Mouse (Mus musculus) kidney, embryonic 15.5 days (tissue): ENCODE measurements around the gene Pycr1. TPM values are rescaled to one million over a fixed set of nuclear protein-coding genes. Genes with fewer than 3 reads are reported as not detected.

ENCODE experiments used
- ATAC-seq: fragments of 200-750 bp; cut with Nextera tagmentation; replicated peaks from 2 replicates; pipeline ENCODE4 v1.8.0; 2017; ENCODE audit warnings: moderate TSS enrichment; ENCODE audit not compliant: low FRiP score
- H3K27ac ChIP-seq: fragments of 300-500 bp; sonication (generic); 2 replicates; pipeline ENCODE4 v1.5.1; 2015; ENCODE audit warnings: mild to moderate bottlenecking, inconsistent platforms
- H3K27me3 ChIP-seq: fragments of 300-500 bp; sonication (generic); 2 replicates; pipeline ENCODE4 v1.6.1; 2015; ENCODE audit warnings: inconsistent platforms
- H3K36me3 ChIP-seq: fragments of 300-500 bp; sonication (generic); 2 replicates; pipeline ENCODE4 v1.6.1; 2015; ENCODE audit warnings: inconsistent platforms
- H3K4me1 ChIP-seq: fragments of 300-500 bp; sonication (generic); 2 replicates; pipeline ENCODE4 v1.6.1; 2015; ENCODE audit warnings: inconsistent platforms
- H3K4me2 ChIP-seq: fragments of 300-500 bp; sonication (generic); 2 replicates; pipeline ENCODE4 v1.6.1; 2015; ENCODE audit warnings: moderate library complexity, mild to moderate bottlenecking, inconsistent platforms
- H3K4me3 ChIP-seq: fragments of 300-500 bp; sonication (generic); replicated peaks from 2 replicates; pipeline ENCODE4 v1.5.1; 2015; ENCODE audit warnings: mild to moderate bottlenecking, inconsistent platforms
- H3K9ac ChIP-seq: fragments of 300-500 bp; sonication (generic); 2 replicates; pipeline ENCODE4 v1.6.1; 2015; ENCODE audit warnings: mild to moderate bottlenecking, inconsistent platforms
- H3K9me3 ChIP-seq: fragments of 300-500 bp; sonication (generic); replicated peaks from 2 replicates; pipeline ENCODE4 v1.6.1; 2016; ENCODE audit warnings: inconsistent platforms
- WGBS: fragments of 180-500 bp; shearing (Covaris S2); methylation state at CpG from one replicate; pipeline ENCODE4 v1.1.7; 2015; ENCODE audit warnings: mixed read lengths; 5-methylcytosine and 5-hydroxymethylcytosine counted together
- polyA plus RNA-seq: library from polyadenylated mRNA; unstranded; fragments of >200 nt; fragmentation: Nextera tagmentation; extraction: Ambion mirVana; gene quantifications from 2 replicates; pipeline ENCODE4 v1.2.1, GENCODE M21; 2015

Gene Pycr1
- polyA plus RNA-seq, 1 experiment from 2014 or later: 29.3 TPM

- peaks cover 10% of the 10 kb centered on the region for H3K4me1 ChIP-seq
- H3K9me3 ChIP-seq: no peaks in the 10 kb centered on the region
- ATAC-seq: no peak
- no peaks in the 10 kb centered on the region for H3K36me3 ChIP-seq
- no peak overlapping the region for H3K4me3 ChIP-seq
- WGBS: 75% methylated on average over 3 of the region's 3 CpGs
- peaks cover 24% of the 10 kb centered on the region; the same call in 1 of the 2 replicates for H3K27me3 ChIP-seq
- no peak overlapping the region for H3K27ac ChIP-seq
- no peak overlapping the region for H3K4me2 ChIP-seq
- H3K9ac ChIP-seq: no peak overlapping the region
Measured at GRCm38 (mm10) chr11:120651872-120652271, 8.3 kb upstream of the Pycr1 start.

- peaks cover 17% of the 10 kb centered on the region; the same call in 1 of the 2 replicates for H3K27me3 ChIP-seq
Measured at GRCm38 (mm10) chr11:120648001-120648476, 4.5 kb upstream of the Pycr1 start, which contains the start of gene Myadml2. Gene Myadml2, minus strand, starts transcription at chr11:120648158.

DNA sequence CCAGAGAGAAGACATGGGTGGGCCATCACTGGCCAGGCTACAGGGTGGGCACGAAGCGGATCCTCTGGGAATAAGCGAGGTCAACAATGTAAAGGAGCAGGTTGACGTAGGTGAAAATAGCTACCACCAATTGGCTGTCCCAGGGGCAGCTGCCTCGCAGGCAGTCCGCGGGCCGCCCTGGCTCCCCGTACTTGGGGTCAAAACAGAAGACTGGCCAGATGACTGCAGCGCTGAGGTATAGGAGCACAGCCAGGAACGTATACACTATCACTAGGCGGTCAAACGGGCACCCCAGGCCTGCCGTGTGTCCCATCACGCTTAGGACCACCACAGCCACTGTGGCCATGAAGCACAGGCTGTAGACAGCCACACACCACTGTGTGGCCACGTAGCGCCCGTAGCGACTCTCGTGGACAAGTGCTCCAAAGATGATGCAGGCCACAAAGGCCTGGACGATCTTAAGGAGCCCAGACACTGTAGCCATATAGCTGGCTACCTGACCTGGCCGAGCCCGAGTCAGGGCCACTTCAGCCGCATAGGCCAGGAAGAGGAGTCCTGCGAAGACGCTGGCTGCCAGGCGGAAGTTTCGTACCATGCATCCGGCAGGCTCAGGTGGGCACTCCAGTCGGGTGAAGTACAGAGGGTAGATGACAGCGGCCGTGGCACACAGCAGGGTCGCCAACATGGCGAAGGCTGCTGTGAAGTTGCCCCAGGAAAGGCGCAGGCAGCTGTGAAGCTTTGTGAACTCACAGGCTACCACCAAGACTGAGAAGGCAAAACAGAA lies 3.7 kb upstream of the Pycr1 start:
- 83% methylated on average over 35 of the region's 35 CpGs for WGBS
- Histone ChIP-seq H3K4me3 (no peak overlapping the region; the same call in 1 of the 2 replicates), H3K36me3 (no peaks in the 10 kb centered on the region), H3K4me1 (peaks cover 26% of the 10 kb centered on the region), H3K4me2 (peak overlapping the region; percentile 56; the same call in 1 of the 2 replicates), H3K27me3 (peaks cover 21% of the 10 kb centered on the region; the same call in 1 of the 2 replicates), H3K27ac (no peak overlapping the region), H3K9ac (no peak overlapping the region), H3K9me3 (no peaks in the 10 kb centered on the region)
- no peak for ATAC-seq

More at GRCm38 (mm10) chr11:120648001-120648476, 4.5 kb upstream of the Pycr1 start, which contains the start of gene Myadml2:
- H3K4me3 ChIP-seq: peak within 1 kb of the TSS; percentile 14
- 7% methylated on average over 13 of the region's 13 CpGs for WGBS
- H3K27ac ChIP-seq: no peak within 1 kb of the TSS
- peak within 1 kb of the TSS; percentile 56 for H3K4me2 ChIP-seq
- no peak for ATAC-seq
- H3K4me1 ChIP-seq: peaks cover 18% of the 10 kb centered on the region
- no peaks in the 10 kb centered on the region for H3K9me3 ChIP-seq
- H3K36me3 ChIP-seq: no peaks in the 10 kb centered on the region
- peak within 1 kb of the TSS; percentile 33; the same call in 1 of the 2 replicates for H3K9ac ChIP-seq

DNA sequence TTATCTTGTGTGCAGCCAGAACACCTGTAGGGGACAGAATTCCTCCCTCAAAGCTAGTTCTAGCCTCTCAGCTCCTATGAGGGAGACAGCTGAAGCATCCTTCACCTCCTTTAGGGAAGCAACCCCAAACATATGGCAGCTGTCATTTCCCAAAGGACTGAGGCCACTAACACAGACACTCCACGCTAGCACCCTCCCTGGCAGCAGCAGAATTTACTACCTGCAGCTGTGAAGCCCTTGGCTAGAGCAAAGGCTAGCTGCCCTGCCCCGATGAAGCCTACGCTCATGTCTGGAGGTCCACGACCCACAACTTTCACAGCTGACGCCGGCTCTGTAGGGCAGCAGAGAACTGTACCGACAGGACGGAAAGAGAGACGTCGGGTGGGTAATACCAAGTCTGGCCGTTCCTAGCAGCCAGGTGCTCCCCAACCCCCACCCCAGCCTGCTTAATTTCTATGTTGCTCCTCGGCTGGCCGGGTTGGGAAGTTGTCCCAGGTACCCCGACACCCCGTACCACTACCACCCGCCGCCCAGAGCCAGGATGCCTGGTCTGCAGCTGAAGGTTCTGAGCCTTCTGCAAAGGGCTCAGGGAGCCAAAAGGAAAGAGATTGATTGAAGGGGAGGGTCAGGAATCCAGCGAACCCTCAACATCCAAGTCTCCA lies 499 bp downstream of the Pycr1 start:
- peak; percentile 48 for ATAC-seq
- Histone ChIP-seq H3K4me3 (peak overlapping the region; percentile 50), H3K4me2 (peak overlapping the region; percentile 78), H3K9ac (peak overlapping the region; percentile 66), H3K36me3 (no peaks in the 10 kb centered on the region), H3K27me3 (peaks cover 20% of the 10 kb centered on the region; the same call in 1 of the 2 replicates), H3K27ac (no peak overlapping the region), H3K9me3 (no peaks in the 10 kb centered on the region), H3K4me1 (peaks cover 24% of the 10 kb centered on the region)
- WGBS: under 1% methylated on average over 18 of the region's 18 CpGs

GRCm38 (mm10) chr11:120641869-120642268 lies 1.7 kb downstream of the Pycr1 start:
- peaks cover 9% of the 10 kb centered on the region; the same call in 1 of the 2 replicates for H3K27me3 ChIP-seq

GRCm38 (mm10) chr11:120641255-120641654 lies 2.3 kb downstream of the Pycr1 start:
- Histone ChIP-seq H3K27me3 (peaks cover 6% of the 10 kb centered on the region; the same call in 1 of the 2 replicates), H3K36me3 (no peaks in the 10 kb centered on the region), H3K4me2 (no peak overlapping the region), H3K9me3 (no peaks in the 10 kb centered on the region), H3K27ac (no peak overlapping the region), H3K4me3 (no peak overlapping the region), H3K4me1 (peaks cover 18% of the 10 kb centered on the region), H3K9ac (0 out of 2 replicates have a peak overlapping the region, but pooled peaks have one; percentile 17)
- ATAC-seq: no peak
- WGBS: 49% methylated on average over 9 of the region's 9 CpGs

More at GRCm38 (mm10) chr11:120641869-120642268, 1.7 kb downstream of the Pycr1 start:
- no peaks in the 10 kb centered on the region for H3K36me3 ChIP-seq
- H3K4me3 ChIP-seq: no peak overlapping the region
- H3K9ac ChIP-seq: 0 out of 2 replicates have a peak overlapping the region, but pooled peaks have one; percentile 66
- no peak overlapping the region for H3K27ac ChIP-seq
- ATAC-seq: no peak
- no peak overlapping the region for H3K4me2 ChIP-seq
- no peaks in the 10 kb centered on the region for H3K9me3 ChIP-seq
- H3K4me1 ChIP-seq: peaks cover 18% of the 10 kb centered on the region
- 83% methylated on average over 8 of the region's 8 CpGs for WGBS

- peaks cover under 1% of the 10 kb centered on the region; the same call in 1 of the 2 replicates for H3K36me3 ChIP-seq
- no peak overlapping the region for H3K4me3 ChIP-seq
- H3K4me2 ChIP-seq: no peak overlapping the region
- H3K27me3 ChIP-seq: no peaks in the 10 kb centered on the region
- H3K9me3 ChIP-seq: no peaks in the 10 kb centered on the region
- no peak overlapping the region for H3K9ac ChIP-seq
- no peak overlapping the region for H3K27ac ChIP-seq
- H3K4me1 ChIP-seq: peaks cover 34% of the 10 kb centered on the region
- ATAC-seq: no peak
- 85% methylated on average over 5 of the region's 5 CpGs for WGBS
Measured at GRCm38 (mm10) chr11:120634810-120635209, 8.8 kb downstream of the Pycr1 start.

DNA sequence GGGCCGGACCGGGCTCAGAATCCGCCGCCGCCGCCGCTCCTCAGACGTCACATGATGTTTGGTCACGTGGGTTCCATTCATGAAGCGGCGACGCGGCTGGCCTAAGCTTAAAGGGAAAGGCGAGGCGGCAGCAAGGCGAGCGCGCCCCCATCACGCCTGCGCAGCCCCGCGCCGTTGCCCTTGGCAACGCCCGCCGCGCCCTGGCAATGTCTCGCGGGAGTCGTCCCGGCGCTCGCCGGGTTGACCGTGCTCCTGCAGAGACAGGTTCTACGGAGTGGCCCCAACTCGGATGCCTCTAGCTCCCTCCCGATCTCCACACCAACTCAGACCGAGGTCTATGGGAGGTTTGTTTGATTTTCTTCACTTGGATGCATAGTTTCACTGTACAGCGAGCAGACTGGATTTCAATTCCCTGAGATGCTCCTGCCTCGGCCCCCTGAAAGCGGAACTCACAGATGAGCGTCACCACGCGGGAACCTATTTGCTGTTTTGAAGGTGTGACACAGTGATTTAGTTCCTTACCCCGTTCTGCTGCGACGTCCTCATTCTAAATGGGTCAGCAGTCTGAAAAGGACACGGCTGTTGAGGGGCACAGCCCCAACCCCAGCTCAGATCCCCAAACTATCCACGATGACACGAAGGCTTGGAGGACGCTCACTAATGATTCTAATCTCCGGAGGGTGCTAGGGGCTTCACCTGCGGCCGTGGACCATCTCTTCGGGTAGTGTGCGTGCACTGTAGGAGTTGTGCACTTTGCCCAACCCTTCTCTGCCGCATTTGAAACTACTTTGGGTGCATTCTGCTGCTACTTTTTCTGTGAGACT lies 9.8 kb downstream of the Pycr1 start, which contains the start of gene Mafg:
Mafg (minus strand) TSS at position 81 of the 824 bp plus-strand sequence.
- Histone ChIP-seq H3K4me1 (peaks cover 44% of the 10 kb centered on the region), H3K9me3 (no peaks in the 10 kb centered on the region), H3K4me3 (peak within 1 kb of the TSS; percentile 98), H3K4me2 (peak within 1 kb of the TSS; percentile 90), H3K9ac (peak within 1 kb of the TSS; percentile 88), H3K27ac (peak within 1 kb of the TSS; percentile 92), H3K36me3 (peaks cover 12% of the 10 kb centered on the region), H3K27me3 (no peaks in the 10 kb centered on the region)
- ATAC-seq: peak; percentile 90
- 11% methylated on average over 58 of the region's 58 CpGs for WGBS

DNA sequence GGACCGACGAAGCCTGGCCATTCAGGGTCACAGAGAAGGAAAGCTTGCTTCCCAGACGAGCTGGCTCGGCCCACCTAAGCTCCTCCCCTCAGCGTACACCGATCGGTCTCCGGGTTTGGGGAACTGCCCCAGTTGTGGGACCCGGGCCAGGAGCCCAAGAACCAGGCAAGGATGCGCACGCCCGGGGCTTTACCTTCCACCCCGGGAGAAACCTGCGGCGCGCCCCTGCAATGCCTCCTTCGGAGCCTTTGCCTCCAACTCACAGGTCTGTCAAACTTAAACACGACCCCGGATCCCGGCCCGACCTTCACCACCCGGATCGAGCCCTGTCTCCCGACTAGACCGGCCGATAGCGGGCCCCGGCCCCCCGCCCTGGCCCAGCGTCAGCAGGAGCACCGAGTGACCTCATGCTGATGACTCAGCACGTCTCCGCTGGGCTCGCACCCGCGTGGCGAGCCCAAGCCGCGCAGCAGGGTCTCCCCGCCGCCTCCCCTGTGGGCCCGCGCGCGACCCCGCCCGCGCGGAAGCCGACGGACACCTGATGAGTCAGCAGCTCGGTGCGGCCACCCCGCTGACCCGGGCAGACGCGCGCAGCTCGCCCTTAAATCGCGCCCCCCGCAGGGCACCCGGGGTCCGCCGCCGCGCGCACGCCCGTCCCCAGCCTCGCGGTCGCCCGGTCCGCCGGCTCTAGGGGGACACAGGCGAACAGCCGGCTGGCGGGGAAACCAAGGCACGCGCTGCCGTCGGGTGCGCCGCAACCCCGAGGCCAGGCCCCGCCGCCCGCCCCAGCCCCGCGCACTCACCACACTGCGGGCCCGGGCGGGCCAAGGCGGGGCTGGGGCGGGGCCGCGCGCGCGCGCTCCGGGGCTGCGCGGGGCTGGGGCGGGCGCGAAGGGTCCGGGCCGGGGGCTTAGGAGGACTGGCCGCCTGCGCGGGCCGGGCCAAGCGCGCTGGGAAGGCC lies 10.7 kb downstream of the Pycr1 start:
- peak overlapping the region; percentile 88 for H3K9ac ChIP-seq
- ATAC-seq: peak; percentile 87
- H3K4me2 ChIP-seq: peak overlapping the region; percentile 90
- H3K4me1 ChIP-seq: peaks cover 44% of the 10 kb centered on the region
- H3K36me3 ChIP-seq: peaks cover 18% of the 10 kb centered on the region
- peak overlapping the region; percentile 92 for H3K27ac ChIP-seq
- under 1% methylated on average over 93 of the region's 116 CpGs for WGBS
- no peaks in the 10 kb centered on the region for H3K9me3 ChIP-seq
- no peaks in the 10 kb centered on the region for H3K27me3 ChIP-seq
- peak overlapping the region; percentile 98 for H3K4me3 ChIP-seq

GRCm38 (mm10) chr11:120631726-120632448 lies 11.7 kb downstream of the Pycr1 start:
- Histone ChIP-seq H3K9me3 (no peaks in the 10 kb centered on the region), H3K4me1 (peaks cover 44% of the 10 kb centered on the region), H3K36me3 (peaks cover 28% of the 10 kb centered on the region), H3K9ac (peak overlapping the region; percentile 88), H3K27ac (peak overlapping the region; percentile 92), H3K27me3 (no peaks in the 10 kb centered on the region), H3K4me2 (peak overlapping the region; percentile 90), H3K4me3 (peak overlapping the region; percentile 98)
- 48% methylated on average over 4 of the region's 4 CpGs for WGBS
- no peak for ATAC-seq
